Mouse (Mus musculus) embryonic facial prominence, embryonic 11.5 days (tissue): ENCODE results near the gene Ptprt. TPM values are rescaled to one million over a fixed set of nuclear protein-coding genes. Genes with fewer than 3 reads are reported as not detected.
A peak's percentile ranks its signal among the peaks of the same experiment; 100 is the strongest.

Experiments
- ATAC-seq: fragments of 200-750 bp; cut with Nextera tagmentation; replicated peaks from 2 replicates; pipeline ENCODE4 v1.8.0; 2017; ENCODE audit warnings: low read depth; ENCODE audit not compliant: insufficient number of reproducible peaks, low FRiP score, low TSS enrichment
- DNase-seq: peaks from one replicate; pipeline ENCODE4 v3.0.0-alpha.2; 2015; ENCODE audit warnings: low spot score
- H3K27ac ChIP-seq: fragments of 300-500 bp; sonication (generic); replicated peaks from 2 replicates; pipeline ENCODE4 v1.5.1; 2014; ENCODE audit warnings: mild to moderate bottlenecking, low read depth, low read length, control low read depth
- H3K27me3 ChIP-seq: fragments of 300-500 bp; sonication (generic); 2 replicates; pipeline ENCODE4 v1.6.1; 2014; ENCODE audit warnings: mild to moderate bottlenecking, low read length, moderate library complexity, mixed read lengths; ENCODE audit not compliant: control insufficient read depth, insufficient read depth
- H3K36me3 ChIP-seq: fragments of 300-500 bp; sonication (generic); replicated peaks from 2 replicates; pipeline ENCODE4 v1.6.1; 2014; ENCODE audit warnings: low read depth, mild to moderate bottlenecking, low read length, moderate library complexity, mixed read lengths; ENCODE audit not compliant: control insufficient read depth, insufficient read depth
- H3K4me1 ChIP-seq: fragments of 300-500 bp; sonication (generic); 2 replicates; pipeline ENCODE4 v1.6.1; 2014; ENCODE audit warnings: low read length, mixed read lengths; ENCODE audit not compliant: control insufficient read depth, insufficient read depth
- H3K4me2 ChIP-seq: fragments of 300-500 bp; sonication (generic); 2 replicates; pipeline ENCODE4 v1.6.1; 2014; ENCODE audit warnings: low read depth, mild to moderate bottlenecking, control low read depth, low read length, moderate library complexity
- H3K4me3 ChIP-seq: fragments of 300-500 bp; sonication (generic); 2 replicates; pipeline ENCODE4 v1.5.1; 2014; ENCODE audit warnings: low read depth, low read length, control low read depth
- H3K9ac ChIP-seq: fragments of 300-500 bp; sonication (generic); replicated peaks from 2 replicates; pipeline ENCODE4 v1.6.1; 2014; ENCODE audit warnings: mild to moderate bottlenecking, control low read depth, low read length
- H3K9me3 ChIP-seq: fragments of 300-500 bp; sonication (generic); replicated peaks from 2 replicates; pipeline ENCODE4 v1.6.1; 2016; ENCODE audit warnings: mild to moderate bottlenecking, low read length, inconsistent platforms, mixed read lengths; ENCODE audit not compliant: control insufficient read depth
- WGBS: fragments of 180-500 bp; shearing (Covaris S2); extraction: QIAGEN DNeasy Blood & Tissue Kit; methylation state at CpG from one replicate; pipeline ENCODE4 v1.1.7; 2014; 5-methylcytosine and 5-hydroxymethylcytosine counted together
- polyA plus RNA-seq: library from polyadenylated mRNA; unstranded; fragments of >200 nt; fragmentation: Nextera tagmentation; extraction: Ambion mirVana; gene quantifications from 2 replicates; pipeline ENCODE4 v1.2.1, GENCODE M21; 2014

Ptprt gene
- polyA plus RNA-seq, 1 experiment from 2014 or later = 1.00 TPM

DNA sequence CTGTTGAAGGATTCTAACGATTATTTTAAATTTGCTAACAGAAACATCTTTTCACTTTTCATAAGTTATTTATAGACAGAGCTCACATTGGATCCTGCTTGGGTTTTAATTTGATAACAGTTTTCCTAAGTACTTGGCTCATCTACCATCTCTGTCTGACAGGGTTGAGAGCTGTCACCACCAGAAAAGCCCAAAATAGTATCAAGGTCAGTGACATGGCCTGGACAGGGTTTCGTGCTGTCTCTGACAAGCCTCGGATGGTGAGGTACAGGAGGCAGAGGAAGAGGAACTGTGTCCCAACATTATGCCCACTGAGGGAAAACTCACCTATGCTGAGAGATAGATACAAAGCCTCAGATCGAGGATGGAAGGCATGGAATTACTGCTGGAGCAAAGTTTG, 79.3 kb downstream of the Ptprt start:
- no peak overlapping the region for H3K4me2 ChIP-seq
- ATAC-seq (no peak), DNase-seq (no peak)
- H3K36me3 ChIP-seq = no peaks in the 10 kb centered on the region
- WGBS = 74% methylated on average over 4 of the region's 4 CpGs
- no peak overlapping the region for H3K9ac ChIP-seq
- H3K9me3 ChIP-seq = no peaks in the 10 kb centered on the region
- no peaks in the 10 kb centered on the region for H3K27me3 ChIP-seq
- H3K27ac ChIP-seq = no peak overlapping the region
- no peaks in the 10 kb centered on the region for H3K4me1 ChIP-seq
- no peak overlapping the region for H3K4me3 ChIP-seq

- H3K36me3 ChIP-seq = no peaks in the 10 kb centered on the region
- ATAC-seq (no peak), DNase-seq (no peak)
- H3K27me3 ChIP-seq = no peaks in the 10 kb centered on the region
- H3K9ac ChIP-seq = no peak overlapping the region
- no peak overlapping the region for H3K27ac ChIP-seq
- H3K9me3 ChIP-seq = no peaks in the 10 kb centered on the region
- whole genome bisulfite sequencing = 88% methylated on average over 7 of the region's 7 CpGs
- H3K4me1 ChIP-seq = no peaks in the 10 kb centered on the region
- no peak overlapping the region for H3K4me2 ChIP-seq
- H3K4me3 ChIP-seq = no peak overlapping the region
Observed at GRCm38 (mm10) chr2:162577819-162578218, 83.1 kb downstream of the Ptprt start.

- no peaks in the 10 kb centered on the region for H3K4me1 ChIP-seq
- 72% methylated on average over 2 of the region's 2 CpGs for WGBS
- H3K9me3 ChIP-seq = no peaks in the 10 kb centered on the region
- H3K9ac ChIP-seq = no peak overlapping the region
- ATAC-seq (no peak), DNase-seq (peak; percentile 7)
- no peak overlapping the region for H3K4me3 ChIP-seq
- no peaks in the 10 kb centered on the region for H3K36me3 ChIP-seq
- H3K27me3 ChIP-seq = no peaks in the 10 kb centered on the region
- no peak overlapping the region for H3K4me2 ChIP-seq
- no peak overlapping the region for H3K27ac ChIP-seq
Observed at GRCm38 (mm10) chr2:162572851-162573250, 88.1 kb downstream of the Ptprt start.

GRCm38 (mm10) chr2:162571037-162571436, 89.9 kb downstream of the Ptprt start:
- 88% methylated on average over 12 of the region's 12 CpGs for WGBS
- H3K9ac ChIP-seq = no peak overlapping the region
- H3K4me1 ChIP-seq = no peaks in the 10 kb centered on the region
- H3K4me2 ChIP-seq = no peak overlapping the region
- no peak overlapping the region for H3K4me3 ChIP-seq
- ATAC-seq = no peak
- H3K36me3 ChIP-seq = no peaks in the 10 kb centered on the region
- no peaks in the 10 kb centered on the region for H3K9me3 ChIP-seq
- no peak for DNase-seq
- no peaks in the 10 kb centered on the region for H3K27me3 ChIP-seq
- H3K27ac ChIP-seq = no peak overlapping the region

DNA sequence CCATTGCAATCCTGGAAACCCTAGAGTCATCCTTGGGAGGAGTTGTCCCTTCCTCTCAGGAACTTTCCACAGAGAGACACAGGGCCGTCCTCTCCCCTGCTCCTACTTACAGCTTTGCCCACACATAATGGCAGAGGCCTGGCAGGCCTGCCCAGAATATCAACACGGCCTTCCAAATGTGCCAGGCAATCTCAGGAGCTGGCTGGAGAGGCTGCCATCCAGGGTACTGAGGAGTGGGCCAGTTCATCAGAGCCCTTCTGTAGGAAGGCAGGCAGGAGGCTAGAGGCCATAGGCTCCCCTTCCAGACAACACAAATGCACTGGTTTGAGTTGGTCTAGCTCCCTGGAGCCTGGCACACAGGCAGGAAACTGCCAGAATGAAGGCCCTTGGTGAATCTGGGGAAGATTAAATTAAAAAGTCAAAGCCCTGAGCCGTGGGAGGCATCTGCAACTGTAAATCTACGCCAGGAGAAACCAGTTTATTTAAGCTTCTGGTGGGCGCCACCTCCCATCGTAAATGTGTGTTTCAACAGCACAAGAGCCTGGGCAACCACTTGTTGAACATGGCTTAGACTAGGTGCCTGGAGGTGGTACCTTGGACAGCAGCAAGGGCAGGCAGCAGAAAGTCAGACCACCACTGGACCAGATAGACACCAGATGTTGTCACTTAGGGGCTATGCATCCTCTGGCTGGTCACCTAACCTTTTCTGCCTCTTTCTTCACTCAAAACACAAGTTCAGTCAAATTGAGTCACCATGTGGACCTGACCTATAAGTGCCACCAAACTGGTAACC, 92.4 kb downstream of the Ptprt start:
- ATAC-seq = no peak
- DNase-seq = peak; percentile 74

DNA sequence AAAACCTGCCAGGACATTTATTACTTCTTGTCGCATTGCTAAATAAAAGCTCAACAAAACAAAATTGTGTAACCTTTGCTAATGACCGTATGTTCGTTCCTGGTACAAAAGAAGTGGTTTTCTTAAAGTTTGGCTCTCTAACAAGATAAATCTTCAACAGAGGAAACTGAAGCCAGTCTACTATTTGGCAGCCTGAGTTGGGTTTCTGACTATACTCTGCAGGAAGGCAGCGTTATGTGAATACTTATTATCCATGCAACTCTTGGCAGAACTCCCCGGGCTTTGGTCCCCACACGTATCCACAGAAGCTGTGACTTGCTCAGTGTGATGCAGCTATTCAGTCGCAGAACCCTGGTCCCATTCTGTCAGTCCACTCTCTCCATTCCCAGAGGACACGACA, 112.6 kb downstream of the Ptprt start:
- H3K9ac ChIP-seq = no peak overlapping the region
- DNase-seq (no peak), ATAC-seq (no peak)
- H3K9me3 ChIP-seq = no peaks in the 10 kb centered on the region
- H3K27me3 ChIP-seq = no peaks in the 10 kb centered on the region
- H3K4me2 ChIP-seq = no peak overlapping the region
- no peaks in the 10 kb centered on the region for H3K4me1 ChIP-seq
- H3K4me3 ChIP-seq = no peak overlapping the region
- H3K27ac ChIP-seq = no peak overlapping the region
- WGBS = 88% methylated on average over 8 of the region's 8 CpGs
- H3K36me3 ChIP-seq = no peaks in the 10 kb centered on the region

More for the DNA sequence above, 92.4 kb downstream of the Ptprt start:
- Histone ChIP-seq H3K27me3 (no peaks in the 10 kb centered on the region), H3K9ac (no peak overlapping the region), H3K27ac (no peak overlapping the region), H3K36me3 (no peaks in the 10 kb centered on the region), H3K4me3 (no peak overlapping the region), H3K4me1 (no peaks in the 10 kb centered on the region), H3K4me2 (no peak overlapping the region), H3K9me3 (no peaks in the 10 kb centered on the region)
- WGBS = 71% methylated on average over 6 of the region's 6 CpGs

DNA sequence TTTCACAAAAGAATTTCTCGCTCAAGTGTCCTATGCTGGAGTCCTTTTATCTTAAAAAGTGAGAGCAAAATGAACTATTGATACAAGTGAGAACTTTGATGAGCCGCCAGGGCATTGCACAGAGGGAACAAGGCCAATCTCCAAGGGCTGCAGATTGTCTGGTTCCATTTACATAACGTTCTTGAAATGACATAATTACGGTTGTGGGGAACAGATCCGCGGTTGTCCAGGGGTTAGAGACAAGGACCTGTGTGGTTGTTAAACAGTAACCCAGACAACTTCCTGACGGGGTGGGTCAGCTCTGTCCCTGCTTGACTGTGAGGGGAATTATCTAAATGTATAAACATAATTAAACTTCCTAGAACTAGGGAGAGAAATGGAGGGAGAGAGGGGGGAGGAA, 129.3 kb downstream of the Ptprt start:
- Histone ChIP-seq H3K36me3 (no peaks in the 10 kb centered on the region), H3K9ac (no peak overlapping the region), H3K4me1 (no peaks in the 10 kb centered on the region), H3K27ac (no peak overlapping the region), H3K4me2 (no peak overlapping the region), H3K4me3 (no peak overlapping the region), H3K9me3 (no peaks in the 10 kb centered on the region), H3K27me3 (no peaks in the 10 kb centered on the region)
- peak; percentile 27 for DNase-seq
- no peak for ATAC-seq
- 42% methylated on average over 7 of the region's 7 CpGs for WGBS

DNA sequence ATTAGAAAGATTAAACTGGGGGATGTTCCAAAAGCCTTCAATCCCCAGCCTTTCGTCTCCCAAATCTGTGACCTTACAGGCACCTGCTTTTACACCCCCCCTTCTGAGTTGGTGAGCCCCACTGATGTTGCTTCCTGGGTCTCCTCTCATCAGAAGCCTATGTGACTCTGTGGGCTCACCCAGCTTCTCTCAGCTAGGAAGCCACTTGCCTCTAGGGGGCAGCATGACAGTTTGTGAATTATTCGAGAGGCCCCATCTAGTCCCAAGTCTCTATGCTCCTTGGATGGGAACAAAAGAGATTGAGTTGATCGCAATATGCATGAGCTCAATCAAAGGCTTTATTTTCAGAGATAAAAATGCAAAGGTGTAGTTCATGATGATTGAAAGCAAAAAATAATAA, 132.0 kb downstream of the Ptprt start:
- no peak for ATAC-seq
- WGBS = 91% methylated on average over 3 of the region's 3 CpGs

More for the DNA sequence above, 132.0 kb downstream of the Ptprt start:
- no peak overlapping the region for H3K4me2 ChIP-seq
- no peaks in the 10 kb centered on the region for H3K9me3 ChIP-seq
- no peak overlapping the region for H3K27ac ChIP-seq
- no peak overlapping the region for H3K9ac ChIP-seq
- no peak overlapping the region for H3K4me3 ChIP-seq
- no peaks in the 10 kb centered on the region for H3K27me3 ChIP-seq
- peak; percentile 35 for DNase-seq
- H3K4me1 ChIP-seq = no peaks in the 10 kb centered on the region
- H3K36me3 ChIP-seq = no peaks in the 10 kb centered on the region
